Mouse (Mus musculus) CH12.LX (cell line): ENCODE data around the gene Fam107b.

ENCODE experiments used
- BHLHE40 ChIP-seq: IDR thresholded peaks from 2 replicates; pipeline ENCODE4 v1.6.1; 2011; ENCODE audit warnings: mild to moderate bottlenecking, low read depth, low read length, improper control_type of control experiment
- CTCF ChIP-seq, 2 experiments: IDR thresholded peaks in 1 of 2; conservative IDR thresholded peaks in 1 of 2; 2 replicates each; pipeline ENCODE4 v1.5.1; 2011 to 2012; ENCODE audit warnings: low read depth in 2 of 2, low read length in 2 of 2, improper control_type of control experiment in 1 of 2, inconsistent platforms in 1 of 2, mild to moderate bottlenecking in 1 of 2, moderate library complexity in 1 of 2
- EP300 ChIP-seq: IDR thresholded peaks from 2 replicates; pipeline ENCODE4 v1.6.1; 2011; ENCODE audit warnings: low read length, improper control_type of control experiment
- GABPA ChIP-seq: IDR thresholded peaks from 2 replicates; pipeline ENCODE4 v1.6.1; 2012; ENCODE audit warnings: low read depth, low read length, improper control_type of control experiment, inconsistent platforms; ENCODE audit not compliant: insufficient replicate concordance
- MAFK ChIP-seq: IDR thresholded peaks from 2 replicates; pipeline ENCODE4 v1.6.1; 2011; ENCODE audit warnings: low read length, improper control_type of control experiment; ENCODE audit not compliant: insufficient replicate concordance
- MAX ChIP-seq: IDR thresholded peaks from 2 replicates; pipeline ENCODE4 v1.6.1; 2011; ENCODE audit warnings: low read length, improper control_type of control experiment
- MAZ ChIP-seq: IDR thresholded peaks from 2 replicates; pipeline ENCODE4 v1.6.1; 2012; ENCODE audit warnings: low read depth, mild to moderate bottlenecking, inconsistent platforms, low read length, improper control_type of control experiment, moderate library complexity
- POLR2A ChIP-seq: IDR thresholded peaks from 2 replicates; pipeline ENCODE4 v1.6.1; 2011; ENCODE audit warnings: low read depth, mild to moderate bottlenecking, improper control_type of control experiment, low read length
- POLR2AphosphoS2 ChIP-seq: IDR thresholded peaks from 2 replicates; pipeline ENCODE4 v1.6.1; 2011; ENCODE audit warnings: low read depth, low read length, improper control_type of control experiment
- RCOR1 ChIP-seq: conservative IDR thresholded peaks from 2 replicates; pipeline ENCODE4 v1.6.1; 2012; ENCODE audit warnings: low read depth, mild to moderate bottlenecking, inconsistent platforms, low read length, improper control_type of control experiment
- SIN3A ChIP-seq: IDR thresholded peaks from 2 replicates; pipeline ENCODE4 v1.6.1; 2012; ENCODE audit warnings: low read length, improper control_type of control experiment, inconsistent platforms
- SMC3 ChIP-seq: IDR thresholded peaks from 2 replicates; pipeline ENCODE4 v1.6.1; 2011; ENCODE audit warnings: low read depth, low read length, improper control_type of control experiment
- ZC3H11A ChIP-seq: IDR thresholded peaks from 2 replicates; pipeline ENCODE4 v1.6.1; 2012; ENCODE audit warnings: low read depth, mild to moderate bottlenecking, inconsistent platforms, low read length, improper control_type of control experiment
- ZNF384 ChIP-seq: IDR thresholded peaks from 2 replicates; pipeline ENCODE4 v1.6.1; 2012; ENCODE audit warnings: low read depth, low read length, improper control_type of control experiment, inconsistent platforms

DNA sequence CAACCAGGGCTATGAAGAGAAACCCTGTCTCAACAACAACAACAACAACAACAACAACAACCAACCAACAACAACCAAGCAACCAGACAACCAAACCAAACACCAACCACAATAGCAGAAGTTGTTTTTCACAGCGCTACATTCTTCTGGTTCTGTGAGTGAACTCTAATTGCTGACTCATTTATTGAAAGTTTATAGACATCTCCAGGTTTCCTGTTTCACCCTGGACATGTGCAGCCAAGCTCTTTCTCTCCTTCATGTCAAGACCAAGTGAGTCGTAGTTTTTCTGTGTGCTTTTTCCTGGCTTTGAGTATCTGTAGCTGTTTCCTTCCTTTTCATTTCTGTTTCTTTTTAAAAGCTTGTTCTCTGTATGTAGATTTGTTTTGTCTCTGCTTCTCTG lies 133.5 kb downstream of the Fam107b start:
- TF ChIP-seq GABPA (no peak), BHLHE40 (peak; percentile 42; the same call in 1 of the 2 replicates), POLR2AphosphoS2 (no peak), POLR2A (no peak), ZNF384 (no peak), CTCF (conservative IDR thresholded peaks at IDR 0.05 in 1 of 2, IDR thresholded peaks at IDR 0.05 in 1 of 2; ENCODE audit: low read depth in 2 of 2, low read length in 2 of 2) (no peak), MAFK (no peak), MAX (no peak), ZC3H11A (no peak), SIN3A (no peak), MAZ (no peak), RCOR1 (no peak), SMC3 (no peak), EP300 (peak; percentile 38; the same call in 1 of the 2 replicates)
